Mouse (Mus musculus): Measurements from ENCODE around the gene Dmd. TPM values are rescaled to one million over a fixed set of nuclear protein-coding genes. Genes with fewer than 3 reads are reported as not detected.

Dmd gene
- 20.7 and 22.8 TPM in 2 replicates for polyA plus RNA-seq (2016; fragmentation: Nextera tagmentation; extraction: Ambion mirVana)

- Histone ChIP-seq H3K27ac (no peak within 1 kb of the TSS), H3K27me3 (no peaks in the 10 kb centered on the region), H3K9me3 (no peaks in the 10 kb centered on the region), H3K4me2 (no peak within 1 kb of the TSS), H3K4me1 (no peaks in the 10 kb centered on the region), H3K4me3 (replicated peaks) (no peak within 1 kb of the TSS), H3K36me3 (replicated peaks) (no peaks in the 10 kb centered on the region), H3K9ac (no peak within 1 kb of the TSS)
- ATAC-seq (ENCODE audit: low FRiP score), result no peak
- 73% methylated on average over 3 of the region's 3 CpGs for WGBS
Observed at GRCm38 (mm10) chrX:82948630-82949029, at the start of gene Dmd. Gene Dmd, plus strand, starts transcription at chrX:82948870.

- no peak overlapping the region for H3K4me2 ChIP-seq
- no peak overlapping the region for H3K27ac ChIP-seq
- no peak overlapping the region for H3K4me3 ChIP-seq (replicated peaks)
- H3K4me1 ChIP-seq, result no peaks in the 10 kb centered on the region
- no peaks in the 10 kb centered on the region for H3K9me3 ChIP-seq
- ATAC-seq (ENCODE audit: low FRiP score), result no peak
- H3K27me3 ChIP-seq, result no peaks in the 10 kb centered on the region
- no peak overlapping the region for H3K9ac ChIP-seq
- H3K36me3 ChIP-seq (replicated peaks), result no peaks in the 10 kb centered on the region
Observed at GRCm38 (mm10) chrX:82901515-82901914, 47.2 kb upstream of the Dmd start.

- Histone ChIP-seq H3K4me3 (replicated peaks) (no peak overlapping the region), H3K36me3 (replicated peaks) (no peaks in the 10 kb centered on the region), H3K9ac (no peak overlapping the region), H3K4me2 (no peak overlapping the region), H3K27ac (no peak overlapping the region), H3K9me3 (no peaks in the 10 kb centered on the region), H3K4me1 (no peaks in the 10 kb centered on the region), H3K27me3 (no peaks in the 10 kb centered on the region)
- no peak for ATAC-seq (ENCODE audit: low FRiP score)
- WGBS, result 92% methylated on average over 1 of the region's 1 CpGs
Observed at GRCm38 (mm10) chrX:82987683-82988082, 39.0 kb downstream of the Dmd start.

GRCm38 (mm10) chrX:83050190-83050589 is 101.5 kb downstream of the Dmd start:
- no peak overlapping the region for H3K9ac ChIP-seq
- H3K4me2 ChIP-seq, result no peak overlapping the region
- no peaks in the 10 kb centered on the region for H3K36me3 ChIP-seq (replicated peaks)
- H3K9me3 ChIP-seq, result no peaks in the 10 kb centered on the region
- 46% methylated on average over 1 of the region's 1 CpGs for WGBS
- no peaks in the 10 kb centered on the region for H3K4me1 ChIP-seq
- H3K27ac ChIP-seq, result no peak overlapping the region
- no peaks in the 10 kb centered on the region for H3K27me3 ChIP-seq
- no peak overlapping the region for H3K4me3 ChIP-seq (replicated peaks)
- ATAC-seq (ENCODE audit: low FRiP score), result no peak

- no peak overlapping the region for H3K9ac ChIP-seq
- H3K4me1 ChIP-seq, result no peaks in the 10 kb centered on the region
- H3K27me3 ChIP-seq, result no peaks in the 10 kb centered on the region
- no peak overlapping the region for H3K27ac ChIP-seq
- H3K4me3 ChIP-seq (replicated peaks), result no peak overlapping the region
- no peak for ATAC-seq (ENCODE audit: low FRiP score)
- WGBS, result 65% methylated on average over 2 of the region's 2 CpGs
- no peak overlapping the region for H3K4me2 ChIP-seq
- H3K36me3 ChIP-seq (replicated peaks), result no peaks in the 10 kb centered on the region
- H3K9me3 ChIP-seq, result no peaks in the 10 kb centered on the region
Observed at GRCm38 (mm10) chrX:83116171-83116876, 167.7 kb downstream of the Dmd start.

- Histone ChIP-seq H3K27ac (no peak overlapping the region), H3K4me3 (replicated peaks) (no peak overlapping the region), H3K9me3 (no peaks in the 10 kb centered on the region), H3K36me3 (replicated peaks) (no peaks in the 10 kb centered on the region), H3K4me1 (no peaks in the 10 kb centered on the region), H3K4me2 (no peak overlapping the region), H3K27me3 (no peaks in the 10 kb centered on the region), H3K9ac (no peak overlapping the region)
- 63% methylated on average over 2 of the region's 2 CpGs for WGBS
- no peak for ATAC-seq (ENCODE audit: low FRiP score)
Observed at GRCm38 (mm10) chrX:83117198-83117597, 168.5 kb downstream of the Dmd start.

- H3K27ac ChIP-seq, result no peak overlapping the region
- no peaks in the 10 kb centered on the region for H3K27me3 ChIP-seq
- ATAC-seq (ENCODE audit: low FRiP score), result no peak
- WGBS, result 76% methylated on average over 2 of the region's 2 CpGs
- no peaks in the 10 kb centered on the region for H3K9me3 ChIP-seq
- no peaks in the 10 kb centered on the region for H3K36me3 ChIP-seq (replicated peaks)
- H3K9ac ChIP-seq, result no peak overlapping the region
- H3K4me2 ChIP-seq, result no peak overlapping the region
- no peak overlapping the region for H3K4me3 ChIP-seq (replicated peaks)
- H3K4me1 ChIP-seq, result no peaks in the 10 kb centered on the region
Observed at GRCm38 (mm10) chrX:83220563-83220962, 271.9 kb downstream of the Dmd start.

GRCm38 (mm10) chrX:83221050-83221449 is 272.4 kb downstream of the Dmd start:
- no peak overlapping the region for H3K4me3 ChIP-seq (replicated peaks)
- H3K27me3 ChIP-seq, result no peaks in the 10 kb centered on the region
- H3K27ac ChIP-seq, result no peak overlapping the region
- H3K9me3 ChIP-seq, result no peaks in the 10 kb centered on the region
- H3K4me1 ChIP-seq, result no peaks in the 10 kb centered on the region
- 36% methylated on average over 1 of the region's 1 CpGs for WGBS
- ATAC-seq (ENCODE audit: low FRiP score), result no peak
- no peaks in the 10 kb centered on the region for H3K36me3 ChIP-seq (replicated peaks)
- no peak overlapping the region for H3K4me2 ChIP-seq
- H3K9ac ChIP-seq, result no peak overlapping the region

GRCm38 (mm10) chrX:83487598-83487997 is 538.9 kb downstream of the Dmd start, which contains the start of gene Tsga8:
Gene Tsga8, minus strand, starts transcription at chrX:83487924.
- Histone ChIP-seq H3K27ac (no peak within 1 kb of the TSS), H3K4me2 (no peak within 1 kb of the TSS), H3K4me1 (no peaks in the 10 kb centered on the region), H3K9me3 (0 out of 2 replicates have a peak, but pooled peaks cover 6% of the 10 kb centered on the region), H3K27me3 (no peaks in the 10 kb centered on the region), H3K4me3 (replicated peaks) (no peak within 1 kb of the TSS), H3K9ac (no peak within 1 kb of the TSS), H3K36me3 (replicated peaks) (no peaks in the 10 kb centered on the region)
- WGBS, result 95% methylated on average over 15 of the region's 15 CpGs
- ATAC-seq (ENCODE audit: low FRiP score), result no peak

GRCm38 (mm10) chrX:83674998-83675397 is 726.3 kb downstream of the Dmd start:
- Histone ChIP-seq H3K9ac (no peak overlapping the region), H3K27ac (no peak overlapping the region), H3K27me3 (no peaks in the 10 kb centered on the region), H3K36me3 (replicated peaks) (no peaks in the 10 kb centered on the region), H3K4me1 (no peaks in the 10 kb centered on the region), H3K4me2 (no peak overlapping the region), H3K4me3 (replicated peaks) (no peak overlapping the region), H3K9me3 (no peaks in the 10 kb centered on the region)
- ATAC-seq (ENCODE audit: low FRiP score), result no peak
- whole genome bisulfite sequencing, result 65% methylated on average over 1 of the region's 1 CpGs

- no peaks in the 10 kb centered on the region for H3K4me1 ChIP-seq
- no peaks in the 10 kb centered on the region for H3K9me3 ChIP-seq
- H3K4me2 ChIP-seq, result no peak overlapping the region
- no peak overlapping the region for H3K9ac ChIP-seq
- no peak overlapping the region for H3K27ac ChIP-seq
- no peak overlapping the region for H3K4me3 ChIP-seq (replicated peaks)
- H3K27me3 ChIP-seq, result no peaks in the 10 kb centered on the region
- ATAC-seq (ENCODE audit: low FRiP score), result no peak
- no peaks in the 10 kb centered on the region for H3K36me3 ChIP-seq (replicated peaks)
Observed at GRCm38 (mm10) chrX:83686547-83686946, 737.9 kb downstream of the Dmd start.

GRCm38 (mm10) chrX:83740533-83740932 is 791.9 kb downstream of the Dmd start:
- Histone ChIP-seq H3K4me1 (no peaks in the 10 kb centered on the region), H3K4me2 (no peak overlapping the region), H3K36me3 (replicated peaks) (no peaks in the 10 kb centered on the region), H3K9me3 (no peaks in the 10 kb centered on the region), H3K27ac (no peak overlapping the region), H3K9ac (no peak overlapping the region), H3K27me3 (no peaks in the 10 kb centered on the region), H3K4me3 (replicated peaks) (no peak overlapping the region)
- WGBS, result 6% methylated on average over 1 of the region's 1 CpGs
- ATAC-seq (ENCODE audit: low FRiP score), result no peak

GRCm38 (mm10) chrX:83746301-83747008 is 797.8 kb downstream of the Dmd start:
- ATAC-seq (ENCODE audit: low FRiP score), result peak; percentile 46; the same call in 1 of the 2 replicates

More at GRCm38 (mm10) chrX:83746301-83747008, 797.8 kb downstream of the Dmd start:
- Histone ChIP-seq H3K4me1 (no peaks in the 10 kb centered on the region), H3K9me3 (no peaks in the 10 kb centered on the region), H3K27me3 (no peaks in the 10 kb centered on the region), H3K4me3 (replicated peaks) (no peak overlapping the region), H3K9ac (no peak overlapping the region), H3K4me2 (no peak overlapping the region), H3K36me3 (replicated peaks) (no peaks in the 10 kb centered on the region), H3K27ac (no peak overlapping the region)
- 28% methylated on average over 4 of the region's 4 CpGs for WGBS
